Mouse (Mus musculus): ENCODE results near the gene Tmem38b. TPM values are rescaled to one million over a fixed set of nuclear protein-coding genes. Genes with fewer than 3 reads are reported as not detected.
A peak's percentile ranks its signal among the peaks of the same experiment; 100 is the strongest.

Gene Tmem38b
- polyA plus RNA-seq (2012; ENCODE audit: insufficient read depth, insufficient read length, low replicate concordance, missing spikeins), result not detected in 2 replicates

GRCm38 (mm10) chr4:53825821-53826605, at the start of gene Tmem38b:
Gene Tmem38b (plus strand): TSS chr4:53826045.
- 1% methylated on average over 53 of the region's 55 CpGs for WGBS
- TF ChIP-seq CTCF (IDR thresholded peaks at IDR 0.05; ENCODE audit: insufficient read depth, low read depth, low read length), result 0 out of 2 replicates have a peak, but pooled peaks have one; percentile 13
- TF ChIP-seq POLR2A (IDR thresholded peaks at IDR 0.05; ENCODE audit: insufficient read depth, low read depth, low read length), result peak; percentile 73; the same call in 1 of the 2 replicates
- no peaks in the 10 kb centered on the region for H3K4me1 ChIP-seq (ENCODE audit: control insufficient read depth, insufficient read depth, low read length)
- peak within 1 kb of the TSS; percentile 94 for H3K4me3 ChIP-seq (ENCODE audit: insufficient read depth, low read depth, low read length)
- 0 out of 2 replicates have a peak within 1 kb of the TSS, but pooled peaks have one; percentile 19 for H3K27ac ChIP-seq (ENCODE audit: insufficient read depth, low read depth, low read length)

- Histone ChIP-seq H3K4me1 (ENCODE audit: control insufficient read depth, insufficient read depth, low read length) (peaks cover 7% of the 10 kb centered on the region; the same call in 1 of the 2 replicates), H3K4me3 (ENCODE audit: insufficient read depth, low read depth, low read length) (no peak overlapping the region), H3K27ac (ENCODE audit: insufficient read depth, low read depth, low read length) (no peak overlapping the region)
- WGBS, result 66% methylated on average over 4 of the region's 4 CpGs
- TF ChIP-seq CTCF (IDR thresholded peaks at IDR 0.05; ENCODE audit: insufficient read depth, low read depth, low read length) (no peak), POLR2A (IDR thresholded peaks at IDR 0.05; ENCODE audit: insufficient read depth, low read depth, low read length) (no peak)
These were observed 44.4 kb upstream of the Tmem38b start for GRCm38 (mm10) chr4:53781396-53781795.

- H3K4me3 ChIP-seq (ENCODE audit: insufficient read depth, low read depth, low read length), result no peak overlapping the region
- TF ChIP-seq CTCF (IDR thresholded peaks at IDR 0.05; ENCODE audit: insufficient read depth, low read depth, low read length), result no peak
- TF ChIP-seq POLR2A (IDR thresholded peaks at IDR 0.05; ENCODE audit: insufficient read depth, low read depth, low read length), result no peak
- H3K27ac ChIP-seq (ENCODE audit: insufficient read depth, low read depth, low read length), result no peak overlapping the region
- 50% methylated on average over 14 of the region's 14 CpGs for WGBS
- H3K4me1 ChIP-seq (ENCODE audit: control insufficient read depth, insufficient read depth, low read length), result peaks cover 7% of the 10 kb centered on the region; the same call in 1 of the 2 replicates
These were observed 43.4 kb upstream of the Tmem38b start for GRCm38 (mm10) chr4:53782216-53783070.

- no peak for TF ChIP-seq CTCF (IDR thresholded peaks at IDR 0.05; ENCODE audit: insufficient read depth, low read depth, low read length)
- TF ChIP-seq POLR2A (IDR thresholded peaks at IDR 0.05; ENCODE audit: insufficient read depth, low read depth, low read length), result no peak
- no peaks in the 10 kb centered on the region for H3K4me1 ChIP-seq (ENCODE audit: control insufficient read depth, insufficient read depth, low read length)
- WGBS, result 90% methylated on average over 15 of the region's 15 CpGs
- no peak overlapping the region for H3K27ac ChIP-seq (ENCODE audit: insufficient read depth, low read depth, low read length)
- H3K4me3 ChIP-seq (ENCODE audit: insufficient read depth, low read depth, low read length), result no peak overlapping the region
These were observed 40.0 kb upstream of the Tmem38b start for GRCm38 (mm10) chr4:53785746-53786398.

- 78% methylated on average over 5 of the region's 5 CpGs for WGBS
- no peak overlapping the region for H3K27ac ChIP-seq (ENCODE audit: insufficient read depth, low read depth, low read length)
- no peak overlapping the region for H3K4me3 ChIP-seq (ENCODE audit: insufficient read depth, low read depth, low read length)
- no peaks in the 10 kb centered on the region for H3K4me1 ChIP-seq (ENCODE audit: control insufficient read depth, insufficient read depth, low read length)
- TF ChIP-seq POLR2A (IDR thresholded peaks at IDR 0.05; ENCODE audit: insufficient read depth, low read depth, low read length) (no peak), CTCF (IDR thresholded peaks at IDR 0.05; ENCODE audit: insufficient read depth, low read depth, low read length) (no peak)
These were observed 39.0 kb upstream of the Tmem38b start for GRCm38 (mm10) chr4:53786851-53787250.

- TF ChIP-seq CTCF (IDR thresholded peaks at IDR 0.05; ENCODE audit: insufficient read depth, low read depth, low read length), result no peak
- no peak for TF ChIP-seq POLR2A (IDR thresholded peaks at IDR 0.05; ENCODE audit: insufficient read depth, low read depth, low read length)
- Histone ChIP-seq H3K27ac (ENCODE audit: insufficient read depth, low read depth, low read length) (no peak overlapping the region), H3K4me3 (ENCODE audit: insufficient read depth, low read depth, low read length) (no peak overlapping the region), H3K4me1 (ENCODE audit: control insufficient read depth, insufficient read depth, low read length) (no peaks in the 10 kb centered on the region)
- WGBS, result 46% methylated on average over 4 of the region's 4 CpGs
These were observed 36.5 kb upstream of the Tmem38b start for GRCm38 (mm10) chr4:53789346-53789745.

- no peak for TF ChIP-seq POLR2A (IDR thresholded peaks at IDR 0.05; ENCODE audit: insufficient read depth, low read depth, low read length)
- TF ChIP-seq CTCF (IDR thresholded peaks at IDR 0.05; ENCODE audit: insufficient read depth, low read depth, low read length), result no peak
- Histone ChIP-seq H3K4me1 (ENCODE audit: control insufficient read depth, insufficient read depth, low read length) (no peaks in the 10 kb centered on the region), H3K4me3 (ENCODE audit: insufficient read depth, low read depth, low read length) (no peak overlapping the region), H3K27ac (ENCODE audit: insufficient read depth, low read depth, low read length) (no peak overlapping the region)
- 94% methylated on average over 5 of the region's 5 CpGs for WGBS
These were observed 31.4 kb upstream of the Tmem38b start for GRCm38 (mm10) chr4:53794257-53794966.

GRCm38 (mm10) chr4:53795086-53795485, 30.8 kb upstream of the Tmem38b start:
- H3K4me1 ChIP-seq (ENCODE audit: control insufficient read depth, insufficient read depth, low read length), result no peaks in the 10 kb centered on the region
- 49% methylated on average over 2 of the region's 2 CpGs for WGBS
- TF ChIP-seq CTCF (IDR thresholded peaks at IDR 0.05; ENCODE audit: insufficient read depth, low read depth, low read length) (no peak), POLR2A (IDR thresholded peaks at IDR 0.05; ENCODE audit: insufficient read depth, low read depth, low read length) (no peak)
- H3K4me3 ChIP-seq (ENCODE audit: insufficient read depth, low read depth, low read length), result no peak overlapping the region
- no peak overlapping the region for H3K27ac ChIP-seq (ENCODE audit: insufficient read depth, low read depth, low read length)

Data from olfactory bulb, adult 2 months (tissue).